Mouse (Mus musculus): ENCODE measurements around the gene Gkap1. TPM values are rescaled to one million over a fixed set of nuclear protein-coding genes. Genes with fewer than 3 reads are reported as not detected.
A peak's percentile ranks its signal among the peaks of the same experiment; 100 is the strongest.

Gene Gkap1
- polyA plus RNA-seq, 1 experiment from 2014 or later = 4.8 TPM

DNA sequence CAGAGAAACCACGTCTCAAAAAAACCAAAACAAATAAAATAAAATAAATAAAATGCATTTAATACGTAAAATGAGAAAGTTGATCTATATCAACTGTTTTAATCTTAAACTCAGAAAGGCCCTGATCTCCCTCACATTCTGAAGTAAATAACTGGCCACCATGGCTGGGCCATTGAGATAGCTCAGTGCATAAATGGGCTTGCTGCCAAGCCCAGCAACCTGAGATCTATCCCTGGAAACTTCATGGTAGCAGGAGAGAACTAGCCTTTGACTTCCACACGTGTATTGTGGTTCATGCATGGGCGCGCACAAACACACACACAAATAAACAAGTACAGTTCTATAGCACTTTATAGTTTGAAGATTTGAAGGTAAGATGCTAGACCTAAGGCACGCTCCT lies 74.2 kb downstream of the Gkap1 start:
- 0 out of 2 replicates have a peak, but pooled peaks cover 1% of the 10 kb centered on the region for H3K36me3 ChIP-seq (ENCODE audit: control insufficient read depth, insufficient read depth)

DNA sequence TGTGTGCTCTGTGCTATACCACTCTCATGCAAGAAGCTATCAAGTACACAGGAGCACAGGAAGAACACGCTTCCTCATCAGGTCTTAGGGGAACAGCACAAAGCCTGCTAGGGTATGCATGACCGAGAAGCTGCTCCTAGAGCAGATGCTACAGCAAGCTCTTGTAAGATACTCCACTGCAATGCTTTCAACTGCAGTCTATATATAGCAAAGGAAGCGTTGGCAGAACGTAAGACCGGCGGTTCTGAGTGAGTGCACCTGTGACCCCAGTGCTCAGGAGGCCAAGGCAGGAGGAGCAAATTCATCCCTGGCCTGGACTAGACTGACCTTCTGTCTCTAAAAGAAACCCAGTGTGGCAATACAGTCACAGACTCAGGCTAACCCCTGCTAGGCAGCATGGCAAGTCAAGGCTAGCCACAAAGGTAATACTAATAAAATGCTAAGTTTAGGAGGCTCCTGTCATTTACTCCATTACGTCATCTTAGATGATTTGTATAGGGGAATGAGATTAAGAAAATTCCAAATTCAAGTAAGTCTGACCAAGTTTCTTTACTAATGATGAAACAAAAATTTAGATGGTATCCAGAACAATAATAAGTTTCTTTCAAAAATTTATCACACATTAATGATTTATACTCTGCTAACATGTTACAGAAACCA lies 77.4 kb downstream of the Gkap1 start:
- no peaks in the 10 kb centered on the region for H3K4me1 ChIP-seq (ENCODE audit: control insufficient read depth, low read depth, low read length)
- H3K9ac ChIP-seq (ENCODE audit: low read depth, low read length) = no peak overlapping the region
- 81% methylated on average over 7 of the region's 7 CpGs for WGBS (ENCODE audit: insufficient replicate concordance)
- peaks cover 8% of the 10 kb centered on the region for H3K36me3 ChIP-seq (ENCODE audit: control insufficient read depth, insufficient read depth)
- ATAC-seq (ENCODE audit: low read depth) = no peak; the same call in 1 of the 2 replicates
- no peaks in the 10 kb centered on the region for H3K27me3 ChIP-seq (ENCODE audit: control insufficient read depth, insufficient read depth, low read depth, low read length)
- H3K27ac ChIP-seq (ENCODE audit: low read length) = no peak overlapping the region
- no peaks in the 10 kb centered on the region for H3K9me3 ChIP-seq (replicated peaks; ENCODE audit: control insufficient read depth, low read length)
- no peak overlapping the region for H3K4me3 ChIP-seq (ENCODE audit: low read depth, low read length)
- no peak overlapping the region for H3K4me2 ChIP-seq (ENCODE audit: low read depth, low read length)

More for the DNA sequence above, 74.2 kb downstream of the Gkap1 start:
- Histone ChIP-seq H3K27me3 (ENCODE audit: control insufficient read depth, insufficient read depth, low read depth, low read length) (no peaks in the 10 kb centered on the region), H3K4me3 (ENCODE audit: low read depth, low read length) (no peak overlapping the region), H3K4me1 (ENCODE audit: control insufficient read depth, low read depth, low read length) (peaks cover 3% of the 10 kb centered on the region; the same call in 1 of the 2 replicates), H3K4me2 (ENCODE audit: low read depth, low read length) (no peak overlapping the region), H3K9ac (ENCODE audit: low read depth, low read length) (no peak overlapping the region), H3K9me3 (replicated peaks; ENCODE audit: control insufficient read depth, low read length) (no peaks in the 10 kb centered on the region), H3K27ac (ENCODE audit: low read length) (no peak overlapping the region)
- 71% methylated on average over 6 of the region's 6 CpGs for WGBS (ENCODE audit: insufficient replicate concordance)
- ATAC-seq (ENCODE audit: low read depth) = no peak

DNA sequence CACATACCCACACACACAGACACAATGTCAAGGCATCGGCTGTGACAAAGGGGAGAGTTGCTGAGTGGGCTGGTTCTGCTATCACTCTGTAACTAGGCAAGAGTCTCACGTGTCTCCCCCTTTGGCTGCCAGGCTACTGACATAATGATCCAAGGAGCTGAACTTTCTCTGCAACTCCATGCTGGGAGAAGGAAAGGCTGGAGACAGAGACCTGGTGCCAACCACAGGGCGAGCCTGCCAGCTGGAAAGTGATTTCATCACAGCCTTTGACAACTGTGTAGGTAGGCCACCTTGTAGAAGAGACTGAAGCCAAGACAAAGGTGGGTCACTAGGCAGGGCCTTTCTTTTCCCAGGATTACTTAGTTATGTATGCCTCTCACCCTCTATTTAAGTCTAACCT lies 78.3 kb downstream of the Gkap1 start:
- Histone ChIP-seq H3K4me2 (ENCODE audit: low read depth, low read length) (no peak overlapping the region), H3K9me3 (replicated peaks; ENCODE audit: control insufficient read depth, low read length) (no peaks in the 10 kb centered on the region), H3K27ac (ENCODE audit: low read length) (no peak overlapping the region), H3K27me3 (ENCODE audit: control insufficient read depth, insufficient read depth, low read depth, low read length) (no peaks in the 10 kb centered on the region), H3K36me3 (ENCODE audit: control insufficient read depth, insufficient read depth) (peaks cover 11% of the 10 kb centered on the region), H3K4me1 (ENCODE audit: control insufficient read depth, low read depth, low read length) (no peaks in the 10 kb centered on the region), H3K4me3 (ENCODE audit: low read depth, low read length) (no peak overlapping the region), H3K9ac (ENCODE audit: low read depth, low read length) (no peak overlapping the region)
- 82% methylated on average over 3 of the region's 3 CpGs for WGBS (ENCODE audit: insufficient replicate concordance)
- no peak for ATAC-seq (ENCODE audit: low read depth)

DNA sequence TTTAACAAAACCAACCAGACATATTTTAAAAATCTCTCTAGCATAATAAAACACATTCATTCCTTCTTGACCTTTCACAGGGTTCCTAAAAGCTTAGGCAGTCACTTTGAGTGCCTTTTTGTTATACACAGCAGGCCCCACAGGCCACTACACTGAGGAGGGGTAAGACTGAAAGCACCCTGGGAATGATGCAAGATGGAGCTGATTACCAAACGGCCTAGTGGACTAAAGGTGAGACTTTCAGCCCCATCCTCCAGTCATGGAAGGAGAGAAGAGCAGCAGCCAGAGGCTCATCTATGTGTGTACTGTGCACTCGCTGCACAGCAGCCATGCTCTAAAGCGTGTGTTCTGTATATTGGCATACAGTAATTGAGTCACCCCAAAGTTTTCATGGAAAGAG lies 80.6 kb downstream of the Gkap1 start:
- H3K4me1 ChIP-seq (ENCODE audit: control insufficient read depth, low read depth, low read length) = no peaks in the 10 kb centered on the region
- H3K9me3 ChIP-seq (replicated peaks; ENCODE audit: control insufficient read depth, low read length) = no peaks in the 10 kb centered on the region
- peak; percentile 55; the same call in 1 of the 2 replicates for ATAC-seq (ENCODE audit: low read depth)
- 66% methylated on average over 3 of the region's 3 CpGs for WGBS (ENCODE audit: insufficient replicate concordance)
- no peaks in the 10 kb centered on the region for H3K27me3 ChIP-seq (ENCODE audit: control insufficient read depth, insufficient read depth, low read depth, low read length)
- H3K27ac ChIP-seq (ENCODE audit: low read length) = no peak overlapping the region
- H3K36me3 ChIP-seq (ENCODE audit: control insufficient read depth, insufficient read depth) = peaks cover 29% of the 10 kb centered on the region
- no peak overlapping the region for H3K4me3 ChIP-seq (ENCODE audit: low read depth, low read length)
- H3K9ac ChIP-seq (ENCODE audit: low read depth, low read length) = no peak overlapping the region
- H3K4me2 ChIP-seq (ENCODE audit: low read depth, low read length) = no peak overlapping the region

DNA sequence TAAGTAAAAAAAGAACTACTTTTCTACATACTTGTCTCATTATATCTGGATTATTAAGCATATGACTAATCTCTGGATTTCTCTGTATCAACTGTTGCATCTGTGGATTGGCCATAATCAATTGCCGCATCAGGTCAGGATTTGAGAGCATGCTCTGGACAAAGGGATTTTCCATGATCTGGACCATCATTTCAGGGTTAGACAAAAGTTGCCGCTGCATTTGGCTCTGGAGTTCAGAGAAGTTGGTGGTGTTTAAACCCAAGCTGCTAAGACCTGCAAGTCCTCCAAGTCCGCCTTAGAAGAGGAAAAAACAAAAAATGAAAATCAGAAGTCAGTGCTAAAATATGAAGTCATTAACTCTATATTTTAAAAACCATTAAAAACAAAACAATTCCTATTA lies 82.3 kb downstream of the Gkap1 start:
- no peak for ATAC-seq (ENCODE audit: low read depth)
- Histone ChIP-seq H3K4me2 (ENCODE audit: low read depth, low read length) (no peak overlapping the region), H3K27me3 (ENCODE audit: control insufficient read depth, insufficient read depth, low read depth, low read length) (no peaks in the 10 kb centered on the region), H3K9me3 (replicated peaks; ENCODE audit: control insufficient read depth, low read length) (no peaks in the 10 kb centered on the region), H3K4me1 (ENCODE audit: control insufficient read depth, low read depth, low read length) (no peaks in the 10 kb centered on the region), H3K36me3 (ENCODE audit: control insufficient read depth, insufficient read depth) (peaks cover 32% of the 10 kb centered on the region), H3K4me3 (ENCODE audit: low read depth, low read length) (no peak overlapping the region), H3K9ac (ENCODE audit: low read depth, low read length) (no peak overlapping the region), H3K27ac (ENCODE audit: low read length) (no peak overlapping the region)
- 79% methylated on average over 3 of the region's 3 CpGs for WGBS (ENCODE audit: insufficient replicate concordance)

DNA sequence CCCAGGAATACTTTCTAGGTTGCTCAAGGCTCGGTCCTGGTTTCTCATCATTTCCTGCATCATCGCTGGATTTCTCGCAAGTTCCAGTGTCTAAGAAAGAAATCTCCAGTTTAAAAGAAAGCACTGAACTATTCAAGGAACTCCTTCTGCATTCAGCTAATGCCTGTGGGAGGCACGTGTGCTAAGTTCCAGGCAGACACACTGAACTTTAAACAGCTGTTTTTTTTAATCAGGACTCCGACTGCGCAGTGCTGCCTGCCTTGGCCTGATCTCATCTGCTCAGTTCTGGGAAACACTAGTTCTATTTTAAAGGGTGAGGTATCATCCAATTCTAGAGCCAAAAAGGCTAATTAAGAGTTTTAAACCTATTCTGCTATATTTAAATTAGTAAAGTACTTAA lies 83.4 kb downstream of the Gkap1 start:
- no peak overlapping the region for H3K9ac ChIP-seq (ENCODE audit: low read depth, low read length)
- no peaks in the 10 kb centered on the region for H3K9me3 ChIP-seq (replicated peaks; ENCODE audit: control insufficient read depth, low read length)
- H3K27ac ChIP-seq (ENCODE audit: low read length) = no peak overlapping the region
- 86% methylated on average over 6 of the region's 6 CpGs for WGBS (ENCODE audit: insufficient replicate concordance)
- no peak for ATAC-seq (ENCODE audit: low read depth)
- H3K4me1 ChIP-seq (ENCODE audit: control insufficient read depth, low read depth, low read length) = no peaks in the 10 kb centered on the region
- no peaks in the 10 kb centered on the region for H3K27me3 ChIP-seq (ENCODE audit: control insufficient read depth, insufficient read depth, low read depth, low read length)
- H3K4me2 ChIP-seq (ENCODE audit: low read depth, low read length) = no peak overlapping the region
- peaks cover 32% of the 10 kb centered on the region for H3K36me3 ChIP-seq (ENCODE audit: control insufficient read depth, insufficient read depth)
- no peak overlapping the region for H3K4me3 ChIP-seq (ENCODE audit: low read depth, low read length)

DNA sequence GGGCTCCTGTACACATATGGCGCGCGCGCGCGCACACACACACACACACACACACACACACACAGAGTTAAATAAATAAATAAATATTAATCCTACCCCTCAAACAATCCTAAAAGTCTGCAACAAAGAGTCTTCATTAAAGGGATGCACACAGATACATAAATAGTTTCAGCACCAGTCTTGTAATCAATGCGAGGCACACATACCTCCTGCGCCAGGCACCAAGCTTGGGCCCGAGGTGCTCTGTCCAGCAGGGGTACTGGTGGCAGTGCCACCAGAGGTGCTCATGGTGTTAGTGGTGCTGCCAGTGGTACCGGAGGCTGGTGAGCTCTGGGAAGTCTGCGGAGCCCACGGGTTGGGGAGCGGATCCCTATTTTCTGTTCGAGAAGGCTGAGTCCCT lies 84.0 kb downstream of the Gkap1 start:
- Histone ChIP-seq H3K36me3 (ENCODE audit: control insufficient read depth, insufficient read depth) (peaks cover 32% of the 10 kb centered on the region), H3K4me3 (ENCODE audit: low read depth, low read length) (no peak overlapping the region), H3K4me1 (ENCODE audit: control insufficient read depth, low read depth, low read length) (no peaks in the 10 kb centered on the region), H3K9me3 (replicated peaks; ENCODE audit: control insufficient read depth, low read length) (no peaks in the 10 kb centered on the region), H3K4me2 (ENCODE audit: low read depth, low read length) (no peak overlapping the region), H3K9ac (ENCODE audit: low read depth, low read length) (no peak overlapping the region), H3K27me3 (ENCODE audit: control insufficient read depth, insufficient read depth, low read depth, low read length) (no peaks in the 10 kb centered on the region), H3K27ac (ENCODE audit: low read length) (no peak overlapping the region)
- ATAC-seq (ENCODE audit: low read depth) = no peak
- WGBS (ENCODE audit: insufficient replicate concordance) = 93% methylated on average over 14 of the region's 14 CpGs

DNA sequence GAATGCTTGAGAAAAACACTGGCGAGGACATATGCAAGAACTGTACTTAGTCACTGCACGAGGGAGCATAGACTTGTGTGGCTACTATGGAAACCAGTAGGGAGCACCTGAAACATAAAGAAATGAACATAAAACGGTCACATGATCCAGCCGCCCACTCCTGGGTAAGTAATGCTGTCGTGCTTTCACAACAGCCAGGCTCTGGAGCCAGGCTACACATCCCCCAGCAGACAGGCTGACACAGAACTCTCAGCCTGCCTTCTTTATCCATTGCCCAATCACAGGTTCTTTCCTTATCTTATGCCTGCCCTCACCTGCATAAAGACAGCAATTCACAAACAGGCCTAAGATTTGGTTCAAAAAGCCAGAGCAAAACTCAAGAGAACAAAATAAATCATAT lies 86.0 kb downstream of the Gkap1 start:
- peaks cover 26% of the 10 kb centered on the region for H3K36me3 ChIP-seq (ENCODE audit: control insufficient read depth, insufficient read depth)
- H3K27ac ChIP-seq (ENCODE audit: low read length) = no peak overlapping the region
- H3K9me3 ChIP-seq (replicated peaks; ENCODE audit: control insufficient read depth, low read length) = no peaks in the 10 kb centered on the region
- ATAC-seq (ENCODE audit: low read depth) = peak; percentile 84
- no peak overlapping the region for H3K9ac ChIP-seq (ENCODE audit: low read depth, low read length)
- 64% methylated on average over 5 of the region's 5 CpGs for WGBS (ENCODE audit: insufficient replicate concordance)
- H3K4me3 ChIP-seq (ENCODE audit: low read depth, low read length) = no peak overlapping the region
- H3K27me3 ChIP-seq (ENCODE audit: control insufficient read depth, insufficient read depth, low read depth, low read length) = no peaks in the 10 kb centered on the region
- H3K4me1 ChIP-seq (ENCODE audit: control insufficient read depth, low read depth, low read length) = no peaks in the 10 kb centered on the region
- H3K4me2 ChIP-seq (ENCODE audit: low read depth, low read length) = no peak overlapping the region

DNA sequence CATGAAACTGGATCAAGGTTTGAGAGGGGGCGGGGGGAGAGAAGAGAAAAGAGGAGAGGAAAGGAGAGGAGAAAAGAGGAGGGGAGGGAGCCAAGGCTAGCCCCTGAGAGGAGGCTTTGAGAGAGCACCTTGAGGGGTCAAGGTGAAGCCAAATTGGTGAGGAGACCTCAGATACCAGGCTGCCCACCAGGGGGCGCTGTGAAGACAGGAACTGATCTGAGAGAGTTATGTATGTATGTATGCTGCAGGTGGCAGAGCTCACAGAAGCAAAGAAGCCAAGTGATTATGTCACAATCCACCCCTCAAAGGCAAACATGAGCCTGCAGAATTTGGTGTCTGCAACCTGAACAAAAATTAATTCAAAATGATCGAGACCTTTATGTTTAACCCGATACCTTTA lies 87.1 kb downstream of the Gkap1 start:
- 54% methylated on average over 4 of the region's 4 CpGs for WGBS (ENCODE audit: insufficient replicate concordance)
- no peaks in the 10 kb centered on the region for H3K27me3 ChIP-seq (ENCODE audit: control insufficient read depth, insufficient read depth, low read depth, low read length)
- peak; percentile 57 for ATAC-seq (ENCODE audit: low read depth)
- H3K9me3 ChIP-seq (replicated peaks; ENCODE audit: control insufficient read depth, low read length) = no peaks in the 10 kb centered on the region
- no peak overlapping the region for H3K4me2 ChIP-seq (ENCODE audit: low read depth, low read length)
- no peaks in the 10 kb centered on the region for H3K4me1 ChIP-seq (ENCODE audit: control insufficient read depth, low read depth, low read length)
- H3K4me3 ChIP-seq (ENCODE audit: low read depth, low read length) = no peak overlapping the region
- H3K27ac ChIP-seq (ENCODE audit: low read length) = no peak overlapping the region
- H3K9ac ChIP-seq (ENCODE audit: low read depth, low read length) = no peak overlapping the region
- H3K36me3 ChIP-seq (ENCODE audit: control insufficient read depth, insufficient read depth) = peaks cover 26% of the 10 kb centered on the region
